Comparison of ENCODE assay signal across 9 mouse cellular contexts in genomic region chr9:46032190-46032589, GRCm38 (mm10). TPM values are rescaled to one million over a fixed set of nuclear protein-coding genes. Genes with fewer than 3 reads are reported as not detected.
A peak's percentile ranks its signal among the peaks of the same experiment; 100 is the strongest.
DNase-seq lines count a peak whose midpoint lies in the region; ATAC-seq and TF ChIP-seq lines count a peak whose summit lies in the region.
"Had no signal": no experiment of that assay in that cellular context is flagged by ENCODE, and none has a peak within 500 bp of the region (broad histone marks: within the 10 kb centered on the region; RNA-seq: fewer than 3 reads in every experiment).

No protein-coding gene starts in this region.

- no peak for TF ChIP-seq CTCF in layer of hippocampus, adult 2 months (conservative IDR thresholded peaks at IDR 0.05)

- no peaks in the 10 kb centered on the region for H3K27me3 ChIP-seq in heart, embryonic 12.5 days (replicated peaks)

- no peak overlapping the region for H3K4me2 ChIP-seq in heart, embryonic 12.5 days

- peaks cover 56% of the 10 kb centered on the region for H3K4me1 ChIP-seq in heart, embryonic 12.5 days (replicated peaks)

- peak overlapping the region; percentile 52 for H3K27ac ChIP-seq in layer of hippocampus, adult 2 months
- peak overlapping the region; percentile 10; the same call in 1 of the 2 replicates for H3K27ac ChIP-seq in heart, embryonic 12.5 days (ENCODE audit: poor library complexity, severe bottlenecking)
- H3K27ac ChIP-seq: liver, embryonic 14.5 days had no signal

- ATAC-seq in heart, embryonic 12.5 days (ENCODE audit: insufficient number of reproducible peaks, low FRiP score): no peak
- ATAC-seq in monocyte, adult 5-6 weeks (replicated peaks; ENCODE audit: insufficient number of reproducible peaks, low FRiP score, low TSS enrichment, poor library complexity, severe bottlenecking): no peak

- WGBS in heart, embryonic 12.5 days: 47% methylated on average over 6 of the region's 6 CpGs

- no peaks in the 10 kb centered on the region; the same call in 1 of the 2 replicates for H3K36me3 ChIP-seq in heart, embryonic 12.5 days

- no peaks in the 10 kb centered on the region for H3K9me3 ChIP-seq in heart, embryonic 12.5 days (replicated peaks)

- no peak overlapping the region for H3K4me3 ChIP-seq in layer of hippocampus, adult 2 months
- H3K4me3 ChIP-seq in heart, embryonic 12.5 days: no peak overlapping the region

- DNase-seq in layer of hippocampus, adult 2 months (ENCODE audit: low spot score in 2 of 2): peak in 1 of 2 experiments; percentile 36
- DNase-seq in layer of hippocampus, adult 9-10 months (ENCODE audit: low spot score): no peak
- peak; percentile 66 for DNase-seq in brain, adult 2 months (ENCODE audit: low read depth, low spot score)
- DNase-seq in layer of hippocampus, postnatal 10 days (ENCODE audit: low spot score in 2 of 2): peak; percentile 37 to 54
- DNase-seq in thymus, postnatal 10 days (ENCODE audit: low spot score in 2 of 2): no peak
- DNase-seq in ovary, postnatal 36 days (ENCODE audit: low spot score): no peak

- H3K9ac ChIP-seq in heart, embryonic 12.5 days: no peak overlapping the region
- H3K9ac ChIP-seq: liver, embryonic 14.5 days had no signal

RNA-seq across cellular contexts. Expression of gene Sik3, which starts 19.6 kb away (rescaled TPM):
- total RNA-seq in layer of hippocampus, adult 2 months (2021): 100 to 1,000 TPM; 133 to 141 TPM
- 13.9 and 15.0 TPM in 2 replicates for polyA plus RNA-seq in heart, embryonic 12.5 days (2016; fragmentation: Nextera tagmentation; extraction: Ambion mirVana)
- total RNA-seq in layer of hippocampus, postnatal 10 days (2021): 10 to 100 TPM; 83.8 to 85.0 TPM
- 8.8 to 21.7 TPM (median 11.0 TPM) in 3 replicates for total RNA-seq in monocyte, adult 5-6 weeks (2017)

RNA-seq across cellular contexts. Expression of gene Pafah1b2, which starts 19.7 kb away (rescaled TPM):
- 100 to 1,000 TPM; 215 to 228 TPM for total RNA-seq in layer of hippocampus, adult 2 months (2021)
- polyA plus RNA-seq in heart, embryonic 12.5 days (2016; fragmentation: Nextera tagmentation; extraction: Ambion mirVana): 173 and 175 TPM in 2 replicates
- 100 to 1,000 TPM; 245 to 256 TPM for total RNA-seq in layer of hippocampus, postnatal 10 days (2021)
- total RNA-seq in monocyte, adult 5-6 weeks (2017): 67.4 to 83.6 TPM (median 77.9 TPM) in 3 replicates

Comparison
In these comparisons a context has a peak if more than half of its experiments do, and no peak if none do; other contexts are left out.
1. DNase-seq: peak in brain, adult 2 months (single experiment) and layer of hippocampus, postnatal 10 days (2 of 2); none in layer of hippocampus, adult 9-10 months (single experiment), thymus, postnatal 10 days (0 of 2) and ovary, postnatal 36 days (single experiment).